Mouse (Mus musculus): ENCODE measurements around the gene Tmem159.

The Tmem159 gene

GRCm38 (mm10) chr7:120142743-120143142 is 40.6 kb downstream of the Tmem159 start:
- DNase-seq (ENCODE audit: extremely low spot score): no peak

- no peak for DNase-seq (ENCODE audit: extremely low spot score)
These were observed 43.0 kb downstream of the Tmem159 start, which contains the start of gene Zp2 for GRCm38 (mm10) chr7:120145191-120145590. Gene Zp2 (minus strand): TSS chr7:120145291.

- peak; percentile 48 for DNase-seq (ENCODE audit: extremely low spot score)
These were observed 48.1 kb downstream of the Tmem159 start for GRCm38 (mm10) chr7:120150257-120150656.

- no peak for DNase-seq (ENCODE audit: extremely low spot score)
These were observed 48.7 kb downstream of the Tmem159 start for GRCm38 (mm10) chr7:120150898-120151297.

GRCm38 (mm10) chr7:120156841-120157409 is 54.8 kb downstream of the Tmem159 start:
- no peak for DNase-seq (ENCODE audit: extremely low spot score)

GRCm38 (mm10) chr7:120157575-120158061 is 55.5 kb downstream of the Tmem159 start:
- no peak for DNase-seq (ENCODE audit: extremely low spot score)

DNA sequence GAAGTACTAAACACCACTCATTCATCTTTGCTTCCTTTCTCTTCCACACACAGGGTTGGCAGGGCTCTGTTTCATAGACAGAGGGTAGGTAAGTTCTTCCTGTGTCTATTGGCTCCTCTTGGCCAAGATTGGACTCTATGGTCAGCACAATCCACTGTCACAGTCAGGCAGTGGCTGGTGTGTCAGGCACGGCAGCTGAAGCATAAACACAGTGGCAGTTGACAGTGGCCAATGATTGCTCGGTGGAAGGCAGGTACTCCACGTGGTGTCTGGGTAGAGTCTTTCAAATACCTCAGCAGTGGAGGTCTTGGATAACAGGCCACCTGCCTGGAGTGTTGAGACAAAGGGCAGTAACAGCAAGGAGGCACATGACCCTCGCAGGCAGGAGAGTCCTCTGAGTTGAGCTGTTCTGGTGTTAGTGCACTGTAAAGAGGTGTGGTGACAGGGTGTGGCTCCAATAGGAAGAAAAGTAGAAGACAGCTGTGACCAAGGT is 56.0 kb downstream of the Tmem159 start:
- DNase-seq (ENCODE audit: extremely low spot score): no peak

DNA sequence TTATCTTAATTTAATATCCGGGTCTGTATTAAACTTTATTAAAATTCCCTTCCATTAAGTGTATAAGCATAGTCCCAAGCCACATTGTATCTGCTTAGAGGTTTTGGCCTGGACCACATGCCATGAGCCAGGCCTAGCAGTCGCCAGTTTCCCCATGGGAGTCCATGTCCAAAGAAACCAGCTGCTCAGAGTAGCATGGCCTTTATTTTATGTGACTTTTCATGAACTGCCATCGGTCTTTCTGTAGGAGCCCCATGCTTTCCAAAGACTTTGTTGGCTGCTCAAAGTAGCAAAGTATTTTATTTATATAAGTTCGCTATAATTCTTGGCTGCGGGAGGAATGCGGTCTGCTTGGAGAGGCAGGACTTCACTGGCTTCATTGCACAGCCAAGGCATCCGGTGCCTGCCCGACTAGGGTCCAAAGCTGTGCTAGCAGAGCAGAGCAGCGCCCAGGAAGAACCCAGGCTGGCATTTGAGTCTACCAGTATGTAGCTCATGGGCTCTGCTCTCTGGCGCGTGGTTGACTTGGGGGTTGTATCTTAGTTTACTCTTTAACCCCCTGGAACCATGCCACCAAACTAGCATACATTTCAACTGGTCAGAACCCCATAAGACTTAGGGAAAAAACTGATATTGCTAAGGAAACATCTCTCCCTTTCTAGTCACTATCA is 61.6 kb downstream of the Tmem159 start:
- no peak for DNase-seq (ENCODE audit: extremely low spot score)

Data from embryo, embryonic 9.5 days (tissue).